15 mouse cellular contexts compared by ENCODE assay signal in genomic region chr17:72173778-72174177, GRCm38 (mm10).
"Had no signal": no experiment of that assay in that cellular context is flagged by ENCODE, and none has a peak within 500 bp of the region (broad histone marks: within the 10 kb centered on the region; RNA-seq: fewer than 3 reads in every experiment).

No protein-coding gene starts in this region.

- H3K27me3 ChIP-seq: intestine, embryonic 15.5 days; limb, embryonic 15.5 days; liver, embryonic 12.5 days; neural tube, embryonic 15.5 days; stomach, embryonic 15.5 days had no signal

- H3K36me3 ChIP-seq: intestine, embryonic 15.5 days; limb, embryonic 15.5 days; liver, embryonic 12.5 days; midbrain, embryonic 10.5 days; neural tube, embryonic 15.5 days; stomach, embryonic 15.5 days had no signal

- H3K4me1 ChIP-seq: intestine, embryonic 15.5 days; limb, embryonic 15.5 days; liver, embryonic 12.5 days; stomach, embryonic 15.5 days had no signal

- H3K4me2 ChIP-seq: intestine, embryonic 15.5 days; limb, embryonic 15.5 days; liver, embryonic 12.5 days; lung, embryonic 14.5 days; neural tube, embryonic 15.5 days; stomach, embryonic 15.5 days had no signal

- H3K9me3 ChIP-seq: intestine, embryonic 15.5 days; limb, embryonic 15.5 days; liver, embryonic 12.5 days; midbrain, embryonic 10.5 days; neural tube, embryonic 15.5 days; stomach, embryonic 15.5 days had no signal

- H3K9ac ChIP-seq: intestine, embryonic 15.5 days; limb, embryonic 15.5 days; liver, embryonic 12.5 days; lung, embryonic 14.5 days; neural tube, embryonic 15.5 days; stomach, embryonic 15.5 days had no signal

- H3K27ac ChIP-seq: intestine, embryonic 15.5 days; limb, embryonic 15.5 days; liver, embryonic 12.5 days; midbrain, embryonic 10.5 days; neural tube, embryonic 15.5 days; stomach, embryonic 15.5 days had no signal

- ATAC-seq: intestine, embryonic 15.5 days; liver, embryonic 12.5 days had no signal

- DNase-seq: kidney, adult 18-20 months; kidney, postnatal 10 days; lung, embryonic 14.5 days; lung, postnatal 10 days; lung, postnatal 4 days; midbrain, embryonic 14.5 days; thymus, adult 2 months; thymus, postnatal 25 days had no signal

- H3K4me3 ChIP-seq: intestine, embryonic 15.5 days; limb, embryonic 15.5 days; liver, embryonic 12.5 days; midbrain, embryonic 10.5 days; myocyte; neural tube, embryonic 15.5 days; stomach, embryonic 15.5 days had no signal
